Mouse (Mus musculus) Muller cell, postnatal 12 days (primary cell): ENCODE measurements around the gene Cfap61.

Source experiments
- DNase-seq: peaks from one replicate; pipeline ENCODE4 v3.0.0-alpha.2; 2015; ENCODE audit errors: inconsistent ontology term

Cfap61 gene

GRCm38 (mm10) chr2:146140711-146141110 lies 206.1 kb downstream of the Cfap61 start:
- DNase-seq, result no peak

- DNase-seq, result no peak
Measured at GRCm38 (mm10) chr2:146147306-146147705, 212.7 kb downstream of the Cfap61 start.

GRCm38 (mm10) chr2:146147801-146148200 lies 213.2 kb downstream of the Cfap61 start:
- DNase-seq, result no peak

- no peak for DNase-seq
Measured at GRCm38 (mm10) chr2:146149206-146149974, 214.8 kb downstream of the Cfap61 start.

- DNase-seq, result peak; percentile 80
Measured at GRCm38 (mm10) chr2:146168017-146168803, 233.6 kb downstream of the Cfap61 start.

GRCm38 (mm10) chr2:146169492-146169891 lies 234.9 kb downstream of the Cfap61 start:
- DNase-seq, result no peak

- DNase-seq, result no peak
Measured at GRCm38 (mm10) chr2:146172106-146172505, 237.5 kb downstream of the Cfap61 start.

- DNase-seq, result no peak
Measured at GRCm38 (mm10) chr2:146174173-146174572, 239.6 kb downstream of the Cfap61 start.

- no peak for DNase-seq
Measured at GRCm38 (mm10) chr2:146178718-146179117, 244.1 kb downstream of the Cfap61 start.

GRCm38 (mm10) chr2:146183830-146184793 lies 249.5 kb downstream of the Cfap61 start:
- no peak for DNase-seq

GRCm38 (mm10) chr2:146196126-146196525 lies 261.5 kb downstream of the Cfap61 start:
- no peak for DNase-seq

- no peak for DNase-seq
Measured at GRCm38 (mm10) chr2:146197947-146198346, 263.4 kb downstream of the Cfap61 start.

GRCm38 (mm10) chr2:146210968-146211367 lies 276.4 kb downstream of the Cfap61 start:
- no peak for DNase-seq

GRCm38 (mm10) chr2:146214715-146215114 lies 280.1 kb downstream of the Cfap61 start:
- DNase-seq, result peak; percentile 68

GRCm38 (mm10) chr2:146216111-146217064 lies 281.8 kb downstream of the Cfap61 start:
- no peak for DNase-seq

GRCm38 (mm10) chr2:146217227-146217980 lies 282.8 kb downstream of the Cfap61 start:
- DNase-seq, result no peak

GRCm38 (mm10) chr2:146218161-146218691 lies 283.6 kb downstream of the Cfap61 start:
- DNase-seq, result peak; percentile 56

GRCm38 (mm10) chr2:146218881-146219535 lies 284.4 kb downstream of the Cfap61 start:
- DNase-seq, result no peak

- no peak for DNase-seq
Measured at GRCm38 (mm10) chr2:146219791-146220190, 285.2 kb downstream of the Cfap61 start.
